Mouse (Mus musculus): ENCODE results near the gene Atf7.
"Not testable (repeated sequence)": the region's sequence is repeated elsewhere in the genome, so short reads cannot be mapped to it uniquely, and the experiment has no call there.

The Atf7 gene

DNA sequence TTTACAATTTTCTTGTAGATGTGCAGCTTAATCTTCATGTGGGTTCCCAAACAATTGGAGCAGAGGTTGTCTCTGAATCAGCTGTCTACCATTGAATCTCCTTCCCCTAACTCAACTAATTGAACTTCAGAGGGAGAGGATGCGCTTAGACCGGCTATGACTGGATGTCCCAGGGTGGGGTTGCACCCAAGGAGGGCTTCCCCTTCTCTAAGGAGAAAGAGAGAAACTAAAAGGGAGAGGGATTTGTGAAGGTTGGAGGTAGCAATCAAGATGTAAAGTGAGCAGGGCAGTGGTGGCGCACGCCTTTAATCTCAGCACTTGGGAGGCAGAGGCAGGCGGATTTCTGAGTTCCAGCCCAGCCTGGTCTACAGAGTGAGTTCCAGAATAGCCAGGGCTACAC is 5.8 kb downstream of the Atf7 start:
- DNase-seq (ENCODE audit: low spot score) = no peak

DNA sequence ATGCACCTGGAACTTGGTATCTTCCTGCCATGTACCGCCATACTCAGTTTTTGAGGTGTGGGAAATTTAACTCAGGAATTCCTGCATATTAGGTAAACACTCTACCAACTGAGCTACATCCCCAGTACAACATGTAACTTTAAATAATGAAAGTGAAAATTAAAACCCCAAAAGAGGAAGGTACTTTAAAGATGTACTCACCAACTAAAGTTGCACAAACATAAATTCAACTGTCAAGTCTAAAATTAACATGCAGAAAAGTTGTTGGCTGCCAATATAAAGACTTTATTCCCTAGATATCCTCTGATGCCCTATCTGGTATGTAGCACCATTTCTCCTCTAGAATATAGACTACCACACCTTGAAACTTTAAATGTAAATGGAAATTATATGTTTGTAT is 7.6 kb downstream of the Atf7 start:
- DNase-seq (ENCODE audit: low spot score) = no peak

DNA sequence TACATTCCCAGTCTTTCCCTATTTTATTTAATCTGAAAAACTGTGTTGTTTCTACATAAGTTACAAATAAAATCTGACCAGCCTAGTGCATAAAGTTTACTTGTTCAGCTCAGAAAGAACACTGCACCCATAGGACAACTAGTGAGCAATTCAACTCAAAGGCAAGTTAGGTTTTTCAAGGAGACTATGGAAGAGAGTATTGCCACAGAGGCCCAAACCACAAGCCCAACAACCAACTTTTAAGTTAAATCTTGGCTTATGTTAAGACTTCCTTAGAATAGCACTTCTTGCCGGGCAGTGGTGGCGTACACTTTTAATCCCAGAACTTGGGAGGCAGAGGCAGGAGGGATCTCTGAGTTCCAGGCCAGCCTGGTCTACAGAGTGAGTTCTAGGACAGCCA is 9.1 kb downstream of the Atf7 start:
- DNase-seq (ENCODE audit: low spot score) = no peak

DNA sequence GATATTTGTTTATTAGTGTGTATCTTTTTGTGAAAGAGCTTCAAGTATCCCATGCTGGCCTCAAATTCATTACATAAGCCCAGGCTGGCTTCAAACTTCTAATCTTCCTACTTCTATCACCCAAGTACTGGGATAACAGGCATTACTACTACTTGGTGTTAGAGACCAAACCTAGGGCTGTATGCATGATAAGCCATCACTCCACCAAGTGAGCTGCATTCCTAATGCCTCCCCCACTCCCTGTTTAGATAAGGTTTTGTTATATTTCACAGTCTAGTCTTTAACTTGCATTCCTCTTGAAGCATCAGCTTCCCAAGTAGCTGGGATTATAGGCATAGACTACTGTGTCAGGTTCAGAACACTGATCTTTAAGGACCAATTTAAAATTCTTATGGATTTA is 11.0 kb downstream of the Atf7 start:
- no peak for DNase-seq (ENCODE audit: low spot score)

DNA sequence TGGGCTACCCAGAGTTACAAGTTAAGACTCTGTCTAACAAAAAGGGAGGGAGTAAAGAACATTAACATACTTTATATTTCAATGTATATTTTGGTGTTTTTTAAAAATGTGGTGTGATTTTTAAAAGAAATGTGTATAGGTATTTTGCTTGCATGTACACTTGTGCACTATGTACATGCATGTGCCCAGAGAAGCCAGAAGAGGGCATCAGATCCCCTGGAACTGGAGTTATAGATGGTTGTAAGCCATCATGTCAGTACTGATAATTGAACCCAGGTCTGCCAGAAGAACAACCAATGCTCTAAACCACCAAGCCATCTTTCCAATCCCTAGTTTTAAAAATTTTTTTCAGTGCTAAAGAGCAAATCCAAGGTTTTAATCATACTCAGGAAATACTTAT is 12.3 kb downstream of the Atf7 start:
- DNase-seq (ENCODE audit: low spot score) = no peak

DNA sequence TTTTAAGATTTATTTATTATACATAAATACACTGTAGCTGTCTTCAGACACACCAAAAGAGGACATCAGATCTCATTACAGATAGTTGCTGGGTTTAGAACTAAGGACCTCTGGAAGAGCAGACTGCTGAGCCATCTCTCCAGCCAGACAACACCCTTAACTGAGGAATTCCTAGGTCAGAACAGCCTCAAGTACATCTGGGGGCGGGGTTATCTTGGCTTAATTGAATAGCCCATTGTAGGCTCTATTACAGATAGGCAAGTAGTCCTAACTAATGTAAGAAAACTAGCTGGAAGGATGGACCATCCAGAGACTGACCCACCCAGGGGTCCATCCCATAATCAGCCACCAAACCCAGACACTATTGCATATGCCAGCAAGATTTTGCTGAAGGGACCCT is 16.7 kb downstream of the Atf7 start:
- not testable (repeated sequence) for DNase-seq (ENCODE audit: low spot score)

DNA sequence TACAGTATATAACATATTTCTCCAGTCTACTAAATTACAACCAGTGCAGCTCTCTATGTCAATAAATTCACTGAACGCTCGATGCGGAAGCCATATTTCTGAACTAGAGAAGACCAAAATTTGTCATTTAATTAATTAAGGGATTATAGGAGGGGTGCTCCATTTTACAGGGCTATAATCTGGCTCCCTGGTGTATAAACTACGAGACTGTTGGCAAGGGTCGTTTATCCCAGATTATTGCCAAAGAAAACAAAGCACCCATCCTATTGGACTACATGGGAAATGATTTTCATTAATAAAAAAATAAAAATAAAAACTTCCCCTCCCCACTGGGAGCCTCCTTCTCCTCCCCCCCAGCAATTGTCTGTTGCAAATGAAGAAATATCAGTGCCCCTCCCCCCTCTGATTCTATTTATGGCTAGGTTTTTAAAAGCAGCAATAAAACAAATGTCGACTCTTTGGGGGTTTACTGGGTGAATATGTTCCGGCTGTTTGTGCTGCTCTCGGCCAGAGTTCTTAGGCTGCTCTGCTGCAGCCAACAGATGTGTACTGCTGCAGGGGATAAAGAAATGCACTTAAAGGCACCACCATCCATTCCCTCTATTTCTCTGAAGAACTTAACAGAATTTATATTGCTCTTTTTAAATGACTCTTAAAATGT is 31.1 kb downstream of the Atf7 start:
- DNase-seq (ENCODE audit: low spot score) = no peak

DNA sequence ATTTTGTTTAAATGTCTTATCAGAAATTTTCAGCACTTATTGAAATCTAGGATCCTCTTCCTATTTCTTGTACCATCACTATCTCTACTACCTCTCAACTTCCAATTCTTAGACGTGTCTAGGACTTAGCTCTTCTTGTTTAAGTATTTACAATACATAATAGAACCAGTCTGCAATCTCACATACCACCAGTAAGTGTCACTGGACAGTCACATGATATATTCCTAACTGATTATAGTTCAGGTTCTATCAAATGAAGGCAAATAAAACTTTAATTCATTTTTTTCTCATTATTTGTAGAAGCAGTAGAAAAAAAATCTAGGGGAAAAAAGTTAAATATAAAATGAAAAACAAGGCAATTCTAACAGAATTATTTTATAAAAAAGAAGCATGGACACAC is 32.6 kb downstream of the Atf7 start:
- DNase-seq (ENCODE audit: low spot score) = no peak

DNA sequence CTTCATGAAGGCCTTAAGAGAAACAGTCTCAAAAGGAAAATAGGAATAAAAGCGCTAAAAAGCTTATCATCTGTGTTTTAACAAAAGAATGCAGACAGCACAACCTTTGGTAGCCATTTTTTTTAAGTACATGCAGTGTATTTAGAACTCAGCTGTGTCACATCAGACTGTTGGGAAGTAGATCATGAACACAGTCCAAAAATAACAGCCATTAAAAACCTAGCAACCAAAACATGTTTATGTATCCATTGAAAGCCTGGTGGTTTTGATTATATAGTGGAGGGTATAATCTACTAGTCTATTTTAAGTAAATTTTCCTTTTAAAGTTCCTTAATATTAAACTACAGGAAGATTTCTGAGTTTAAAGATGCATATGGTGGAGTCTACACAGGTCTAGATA is 34.7 kb downstream of the Atf7 start:
- DNase-seq (ENCODE audit: low spot score) = no peak

DNA sequence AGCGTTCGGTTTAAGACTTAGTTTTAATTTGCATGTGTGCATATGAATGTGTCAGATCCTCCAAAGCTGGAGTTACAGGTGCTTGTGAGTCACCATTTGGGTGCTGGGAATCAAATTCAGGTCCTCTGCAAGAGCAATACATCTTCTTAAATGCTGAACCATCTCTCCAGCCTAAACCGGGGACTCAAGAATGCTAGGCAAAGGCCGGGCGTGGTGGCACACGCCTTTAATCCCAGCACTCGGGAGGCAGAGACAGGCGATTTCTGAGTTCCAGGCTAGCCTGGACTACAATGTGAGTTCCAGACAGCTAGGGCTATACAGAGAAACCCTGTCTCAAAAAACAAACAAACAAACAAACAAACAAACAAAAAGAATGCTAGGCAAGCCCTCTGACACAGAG is 35.4 kb downstream of the Atf7 start:
- DNase-seq (ENCODE audit: low spot score) = no peak

DNA sequence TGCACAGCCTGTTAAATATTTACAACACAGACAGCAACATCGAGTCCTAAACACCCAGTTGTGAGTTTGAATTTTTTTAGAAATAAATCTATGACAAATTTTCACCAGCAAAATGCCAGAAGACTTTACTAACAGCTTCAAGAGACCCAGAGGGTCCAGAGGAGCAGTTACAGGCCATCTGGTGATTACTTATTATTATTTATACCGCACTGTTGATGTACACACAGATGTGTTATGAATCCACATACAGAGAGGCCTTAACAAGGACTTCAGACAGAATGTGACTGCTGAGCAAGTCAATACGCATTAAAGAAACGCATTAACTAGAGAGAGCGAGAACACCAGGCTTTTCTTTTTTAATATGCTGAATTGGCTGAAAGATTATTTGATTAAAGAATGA is 39.8 kb downstream of the Atf7 start:
- DNase-seq (ENCODE audit: low spot score) = no peak

DNA sequence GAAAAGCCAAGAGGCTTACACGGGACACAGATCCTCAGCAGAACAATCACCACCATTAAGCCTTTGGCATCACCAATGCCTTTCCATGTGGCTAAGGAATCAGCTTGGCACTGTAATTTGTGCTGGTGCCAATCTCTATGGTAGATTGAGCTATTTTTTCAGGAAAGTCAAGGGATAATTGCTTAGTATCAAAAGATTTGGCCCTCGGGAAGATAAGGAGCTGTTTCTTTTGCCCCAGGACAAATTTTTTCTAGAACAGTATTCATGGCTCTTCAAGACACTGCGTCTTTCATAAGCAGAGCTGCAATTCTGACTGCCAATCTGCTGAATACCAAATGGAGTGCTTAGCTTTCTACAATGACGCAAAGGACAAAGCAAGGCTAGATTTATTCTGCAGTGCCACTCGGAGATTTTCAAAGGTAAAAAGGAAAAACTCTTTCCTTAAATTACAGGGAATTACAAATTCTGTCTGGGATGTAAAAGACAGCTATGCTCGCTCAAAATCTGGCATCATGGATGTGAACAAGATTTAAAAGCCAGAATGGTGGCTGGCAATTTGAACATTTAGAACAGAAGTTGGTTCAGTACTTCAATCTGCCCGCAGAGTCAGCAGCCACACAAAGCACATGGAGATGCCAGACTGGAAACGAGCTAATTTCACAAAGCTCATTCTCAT is 41.4 kb downstream of the Atf7 start:
- DNase-seq (ENCODE audit: low spot score) = peak; percentile 32

DNA sequence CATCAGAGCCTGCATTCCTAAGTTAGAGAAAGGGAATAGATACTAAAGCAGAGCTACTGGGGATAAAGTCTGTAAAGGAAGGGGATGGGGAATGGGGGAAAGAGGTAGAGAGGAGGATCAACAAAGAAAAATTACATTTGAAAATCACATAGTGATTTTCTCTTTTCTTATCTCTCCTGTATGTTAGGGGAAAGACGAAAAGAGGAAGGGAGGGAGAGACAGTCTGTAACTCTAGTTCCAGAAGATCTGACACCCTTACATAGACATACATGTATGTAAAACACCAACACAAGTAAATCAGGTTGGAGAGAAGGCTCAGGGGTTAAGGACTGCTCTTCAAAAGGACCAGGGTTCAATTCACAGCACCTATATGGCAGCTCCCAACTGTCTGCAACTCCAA is 44.1 kb downstream of the Atf7 start:
- no peak for DNase-seq (ENCODE audit: low spot score)

DNA sequence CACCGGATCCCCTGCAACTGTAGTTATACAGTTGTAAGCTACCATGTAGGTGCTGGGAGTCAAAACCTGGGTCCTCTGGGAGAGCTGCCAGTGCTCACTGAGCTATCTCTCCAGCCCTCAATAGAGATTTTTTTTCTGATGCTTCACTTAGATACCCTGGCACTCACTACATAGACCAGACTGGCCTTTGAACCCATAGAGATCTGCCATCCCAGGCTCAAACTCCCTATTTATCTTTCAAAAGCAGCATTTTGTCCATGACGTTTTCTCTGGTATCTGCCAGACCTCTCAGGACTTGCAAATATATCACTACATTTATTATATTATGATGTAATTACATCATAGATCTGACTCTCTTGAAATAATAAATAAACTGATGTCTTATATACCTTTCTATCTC is 46.9 kb downstream of the Atf7 start:
- DNase-seq (ENCODE audit: low spot score) = no peak

DNA sequence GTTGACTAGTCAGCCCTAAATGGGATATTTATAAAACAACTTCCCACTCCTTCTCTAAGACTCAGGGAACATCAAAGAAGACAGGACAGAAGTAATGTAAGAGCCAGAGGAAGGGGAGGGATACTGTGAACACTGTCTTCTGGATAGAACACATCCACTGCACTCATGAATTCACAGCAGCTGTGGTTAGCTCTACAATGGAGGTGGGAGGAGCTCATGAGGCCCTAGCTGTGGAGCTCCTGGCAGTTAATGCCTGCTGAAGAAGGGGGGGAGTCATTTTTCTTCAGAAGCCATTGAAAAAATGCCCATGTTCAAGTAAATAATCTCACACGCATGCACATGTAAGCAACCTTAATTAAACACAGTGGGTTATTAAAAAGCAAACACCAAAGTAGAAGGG is 48.3 kb downstream of the Atf7 start:
- no peak for DNase-seq (ENCODE audit: low spot score)

DNA sequence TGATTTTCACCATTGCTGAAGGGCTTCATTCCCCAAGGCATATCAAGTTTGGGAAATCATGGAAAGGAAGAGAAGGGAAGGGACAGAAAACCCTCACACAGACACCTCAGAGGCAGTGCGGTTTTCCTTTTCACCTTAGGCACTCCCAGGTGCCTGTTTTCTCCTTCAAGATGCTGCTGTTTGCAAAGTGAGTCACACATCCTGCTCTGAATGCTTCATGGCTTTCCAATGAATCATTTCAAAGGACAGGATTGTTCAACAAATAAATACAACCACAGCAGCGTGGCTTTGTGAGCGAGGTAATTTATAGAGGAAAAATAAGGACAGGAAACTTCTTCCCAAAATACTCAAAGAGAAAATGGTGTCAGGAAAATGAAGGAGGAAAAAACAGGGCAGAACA is 53.2 kb downstream of the Atf7 start:
- no peak for DNase-seq (ENCODE audit: low spot score)

DNA sequence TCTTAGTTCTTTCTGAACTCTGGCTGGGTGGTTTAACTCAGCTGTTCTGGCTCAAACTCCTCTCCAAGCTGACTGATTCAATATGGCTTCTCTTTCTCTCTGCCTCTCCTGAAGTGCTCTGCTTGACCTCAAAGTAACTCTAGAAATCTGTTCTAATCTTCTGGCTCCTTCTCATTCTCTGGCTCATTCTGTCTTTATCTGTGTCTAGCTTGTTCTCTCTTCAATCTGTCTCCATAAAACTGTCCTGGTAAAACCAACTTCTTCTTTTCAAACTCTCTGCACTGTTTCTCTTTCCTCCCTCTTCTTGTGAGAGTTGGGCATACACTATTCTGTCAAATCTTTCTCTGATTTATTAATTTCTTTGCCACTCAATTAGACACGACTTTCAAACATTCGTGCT is 57.4 kb downstream of the Atf7 start:
- no peak for DNase-seq (ENCODE audit: low spot score)

DNA sequence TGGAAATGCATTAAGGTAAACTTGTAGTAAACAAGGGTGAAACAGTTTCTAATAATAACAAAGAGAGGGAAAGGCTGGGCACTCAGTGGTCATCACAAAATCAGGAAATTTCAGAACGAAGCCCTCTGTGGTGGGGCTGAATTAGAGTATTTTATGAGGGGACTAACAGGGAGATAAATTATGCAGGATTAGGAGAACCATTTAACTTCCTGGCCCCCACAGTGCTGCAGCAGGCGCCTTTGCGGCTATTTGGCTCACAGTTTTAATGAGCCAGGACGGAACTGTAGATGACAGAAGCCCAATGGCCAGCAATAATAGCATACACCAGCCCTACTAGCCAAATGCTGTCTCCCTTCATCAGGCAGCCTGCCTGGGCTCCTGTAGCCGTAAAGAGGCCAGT is 61.6 kb downstream of the Atf7 start:
- no peak for DNase-seq (ENCODE audit: low spot score)

DNA sequence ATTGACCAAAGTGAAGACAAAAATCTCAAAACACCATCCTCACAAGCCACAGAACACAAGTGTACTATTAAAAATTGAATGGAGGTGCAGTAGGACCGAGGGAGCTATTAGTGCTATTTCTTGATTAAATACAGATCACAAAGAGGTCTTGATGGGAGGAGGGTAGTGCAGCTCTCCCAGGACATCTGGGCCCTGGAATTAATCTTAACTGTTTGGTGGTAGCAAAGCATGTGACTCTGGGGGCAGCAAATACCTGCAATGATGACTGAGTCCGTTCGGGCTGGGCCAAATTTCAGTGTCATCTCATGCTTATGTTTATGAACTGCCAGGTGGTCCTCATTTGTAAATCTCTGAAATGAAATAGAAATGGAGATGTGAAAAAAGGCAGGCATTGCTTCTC is 62.2 kb downstream of the Atf7 start:
- DNase-seq (ENCODE audit: low spot score) = no peak

DNA sequence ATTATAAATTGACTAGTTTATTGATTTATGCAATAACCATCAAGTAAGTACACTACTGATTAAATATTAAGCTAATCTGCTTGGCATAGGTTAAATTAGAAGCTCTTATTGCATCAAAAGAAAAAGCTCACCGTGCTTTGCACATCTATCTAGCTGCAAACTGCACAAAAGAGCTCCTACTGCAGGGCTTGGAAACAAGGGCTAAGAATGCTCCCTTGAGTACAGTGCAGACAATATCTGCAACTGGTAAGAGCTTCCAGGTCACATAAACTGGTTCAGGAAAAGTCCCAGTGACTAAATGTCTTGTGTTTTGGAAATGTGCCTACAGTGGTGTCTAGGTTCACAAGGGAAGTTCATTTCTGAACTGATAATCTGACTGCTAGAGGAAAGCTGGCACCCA is 62.8 kb downstream of the Atf7 start:
- no peak for DNase-seq (ENCODE audit: low spot score)

DNA sequence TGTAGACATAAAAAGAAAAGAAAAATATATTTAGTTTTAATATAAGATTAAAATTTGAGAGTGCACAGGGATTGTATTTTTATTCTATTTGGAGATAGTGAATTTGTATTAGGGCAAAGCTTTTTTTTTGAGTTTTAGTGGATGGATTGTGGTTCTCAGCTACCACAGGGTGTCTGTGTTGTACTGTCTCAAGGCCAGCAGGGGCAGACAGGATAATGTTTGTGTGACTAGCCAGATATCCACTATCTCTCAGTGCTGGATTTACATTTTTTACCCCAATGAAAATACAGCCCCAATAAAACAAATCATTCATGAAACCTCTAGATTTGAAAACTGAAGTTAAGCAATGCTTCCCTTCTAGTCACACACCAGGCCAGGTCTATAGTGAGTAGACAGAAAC is 67.7 kb downstream of the Atf7 start:
- DNase-seq (ENCODE audit: low spot score) = no peak

DNA sequence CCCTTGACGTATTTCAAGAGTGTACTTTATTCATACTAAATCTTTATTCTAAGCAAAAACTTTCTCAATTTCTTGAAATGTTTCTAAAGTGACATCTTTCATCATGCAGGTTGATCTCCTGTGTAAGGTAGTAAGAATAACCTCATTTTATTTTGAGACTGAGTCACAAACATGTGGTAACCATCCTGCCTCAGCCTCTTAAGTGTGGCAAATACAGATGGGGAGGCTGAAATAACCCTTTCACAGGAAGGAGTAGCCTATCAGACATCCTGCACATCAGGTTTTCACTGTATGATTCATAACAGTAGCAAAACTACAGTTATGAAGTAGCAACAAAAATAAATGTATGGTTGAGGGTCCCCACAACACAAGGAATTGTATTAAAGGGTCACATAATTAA is 69.7 kb downstream of the Atf7 start:
- DNase-seq (ENCODE audit: low spot score) = no peak

DNA sequence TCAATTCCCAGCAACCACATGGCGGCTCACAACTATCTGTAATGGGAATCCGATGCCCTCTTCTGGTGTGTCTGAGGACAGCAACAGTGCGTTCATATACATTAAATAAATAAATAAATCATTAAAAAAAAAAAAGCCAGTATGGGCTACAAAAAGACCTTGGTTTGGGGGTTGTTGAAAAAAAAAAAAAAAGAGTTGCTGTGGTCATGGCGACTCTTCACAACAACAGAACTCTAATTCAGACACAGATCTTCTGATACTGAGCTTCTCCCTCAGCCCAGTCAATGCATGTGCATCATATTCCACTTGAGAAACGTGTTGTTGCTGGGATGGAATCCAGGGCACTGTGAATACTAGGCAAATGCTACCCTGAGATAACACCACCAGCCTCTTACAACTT is 72.7 kb downstream of the Atf7 start:
- no peak for DNase-seq (ENCODE audit: low spot score)

DNA sequence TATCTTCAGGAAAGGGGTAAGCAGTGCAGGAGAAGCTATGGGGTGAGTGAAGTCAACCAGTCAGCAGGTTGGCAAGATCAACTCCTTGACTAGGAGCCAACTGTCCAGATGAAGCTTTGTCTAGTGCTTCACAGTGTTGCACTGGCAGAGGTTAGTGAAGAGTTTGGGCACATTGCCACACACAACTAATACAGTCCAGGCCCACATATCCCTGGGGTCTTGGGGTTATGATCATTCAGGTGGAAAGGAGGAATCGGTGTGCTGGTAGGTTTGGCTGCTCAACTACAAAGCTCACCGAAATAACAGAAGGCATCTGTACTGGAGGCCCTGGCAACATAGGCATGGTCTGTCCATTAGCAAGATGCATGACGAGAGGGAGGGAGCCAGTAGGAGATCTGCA is 77.8 kb downstream of the Atf7 start:
- no peak for DNase-seq (ENCODE audit: low spot score)
